Mouse (Mus musculus): ENCODE measurements at regions not wholly inside any gene's neighbourhood (a gene's known extent, or its start where the extent isn't known, plus 50 kb on each side); places are given as distances from the start of the nearest gene placed in this dataset.
"Not testable (repeated sequence)": the region's sequence is repeated elsewhere in the genome, so short reads cannot be mapped to it uniquely, and the experiment has no call there.

DNA sequence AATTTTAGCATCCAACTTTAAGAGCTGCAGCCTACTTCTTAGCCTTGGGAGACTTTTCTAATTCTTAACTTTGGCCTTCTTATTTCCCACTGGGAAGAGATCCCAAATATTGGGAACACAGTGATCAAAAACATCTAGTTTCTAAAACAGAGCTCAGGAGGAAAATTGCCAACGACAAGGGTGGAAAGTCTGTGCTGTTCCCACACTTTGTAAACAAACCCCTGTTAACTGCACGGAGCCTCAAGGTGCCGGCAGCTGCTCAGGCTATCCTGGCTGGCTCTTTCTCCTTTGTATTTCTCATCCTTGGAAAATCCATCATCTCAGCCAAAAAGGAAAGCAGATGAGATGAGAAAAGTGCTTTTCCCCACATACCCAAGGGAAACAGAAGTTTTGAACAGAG is 84.9 kb downstream of the Impad1 start:
- DNase-seq, result no peak

DNA sequence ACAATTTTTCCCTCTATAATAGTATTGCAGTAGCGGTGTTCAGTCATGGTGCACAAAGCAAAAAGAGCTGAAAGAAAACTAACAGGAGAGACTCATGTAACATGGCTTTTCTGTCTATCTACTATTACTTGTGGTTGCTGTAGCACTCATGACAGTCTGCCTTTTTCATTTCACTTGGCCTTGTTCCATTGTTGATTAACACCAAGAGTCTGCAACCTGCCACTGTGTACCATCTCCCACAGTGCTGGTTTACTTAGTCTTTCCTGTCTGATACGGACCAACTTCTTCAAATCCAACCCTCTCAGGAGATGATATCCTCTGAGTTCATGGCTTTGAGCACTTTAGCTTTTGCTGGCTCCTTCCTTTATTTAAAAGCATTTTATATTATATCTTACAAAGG is 94.1 kb downstream of the Impad1 start:
- no peak for DNase-seq

- no peak for DNase-seq
Observed at GRCm38 (mm10) chr4:4695413-4695812, 97.7 kb downstream of the Impad1 start.

DNA sequence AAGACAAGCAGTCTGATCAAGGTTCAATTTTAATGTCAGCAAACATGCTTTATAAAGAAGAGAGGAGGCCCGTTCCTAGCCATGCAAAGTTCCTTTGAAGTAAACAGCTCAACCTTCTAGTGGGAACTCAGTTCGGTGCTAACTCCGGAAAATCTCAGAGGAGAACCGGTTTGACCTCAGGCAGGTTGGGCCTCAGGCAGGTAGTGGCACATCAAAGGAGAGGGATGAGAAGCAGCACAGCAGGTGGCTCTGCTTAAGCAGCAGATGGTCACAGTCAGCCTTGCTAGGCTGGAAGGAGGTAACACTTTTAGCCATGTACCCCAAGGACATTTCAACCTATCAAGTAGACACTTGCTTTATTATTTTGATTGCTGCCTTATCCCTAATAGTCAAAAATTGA is 106.2 kb downstream of the Impad1 start:
- DNase-seq, result no peak

GRCm38 (mm10) chr4:4674607-4675006 is 118.5 kb downstream of the Impad1 start:
- no peak for DNase-seq

DNA sequence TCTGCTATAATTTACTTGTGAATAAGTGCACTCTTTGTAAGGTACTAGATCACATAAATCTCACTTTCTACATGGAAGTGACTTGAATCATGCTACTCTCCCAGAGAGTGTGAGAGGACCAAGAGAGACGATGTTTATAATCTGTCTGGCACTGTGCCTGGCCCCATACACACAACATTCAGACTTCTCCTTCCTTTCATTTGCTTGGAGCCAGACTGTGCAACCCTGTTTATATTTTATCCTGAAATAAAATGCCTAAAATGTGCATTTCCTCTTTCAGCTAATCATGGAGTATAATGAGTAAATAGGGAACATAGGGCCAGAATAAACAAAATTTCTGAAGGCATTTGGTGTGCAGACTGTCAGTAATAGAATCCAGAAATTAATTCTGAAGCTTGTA is 142.9 kb downstream of the Impad1 start:
- DNase-seq, result peak; percentile 27 to 30

GRCm38 (mm10) chr4:4645264-4645663 is 147.9 kb downstream of the Impad1 start:
- no peak for DNase-seq

DNA sequence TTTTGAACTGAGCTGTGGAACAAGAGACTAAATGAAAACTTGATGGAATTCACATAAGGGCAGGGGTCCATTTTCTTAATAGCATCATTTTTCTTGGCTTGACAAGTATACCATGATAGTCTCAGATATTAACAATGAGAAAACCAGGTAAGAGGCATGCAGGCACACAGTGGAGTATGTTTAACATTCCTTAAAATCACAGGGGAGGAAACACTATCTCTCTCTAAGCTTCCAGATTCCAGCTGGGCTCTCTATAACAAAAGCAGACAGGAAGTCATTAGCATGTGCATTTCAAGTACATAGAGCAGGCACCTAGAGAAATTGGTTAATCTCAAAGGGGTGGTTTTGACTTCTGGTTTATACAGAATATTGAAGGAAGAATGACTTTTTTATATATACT is 156.9 kb downstream of the Impad1 start:
- DNase-seq, result no peak

GRCm38 (mm10) chr4:4635856-4636255 is 157.3 kb downstream of the Impad1 start:
- DNase-seq, result no peak

- no peak for DNase-seq
Observed at GRCm38 (mm10) chr4:4635338-4635737, 157.8 kb downstream of the Impad1 start.

GRCm38 (mm10) chr4:4634646-4635045 is 158.5 kb downstream of the Impad1 start:
- no peak for DNase-seq

DNA sequence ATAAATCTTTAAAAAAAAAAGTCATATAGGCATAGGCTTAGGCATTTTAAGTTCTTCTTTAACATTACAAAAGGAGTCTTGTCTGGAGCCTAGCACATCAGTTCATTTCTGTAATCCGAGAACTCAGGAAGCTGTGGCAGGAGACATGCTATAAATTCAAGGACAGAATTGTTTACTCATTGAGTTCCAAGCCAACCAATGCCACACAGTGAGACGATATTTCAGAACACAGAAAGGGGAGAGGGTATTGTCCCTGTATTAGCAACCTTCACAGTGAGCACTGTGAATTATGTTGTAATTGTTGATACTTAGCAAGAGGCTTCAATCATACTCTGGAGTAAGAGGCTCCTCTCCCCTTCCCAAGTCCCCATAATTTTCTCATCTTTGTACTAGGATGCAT is 162.4 kb downstream of the Impad1 start:
- no peak for DNase-seq

GRCm38 (mm10) chr4:4629251-4629650 is 163.9 kb downstream of the Impad1 start:
- DNase-seq, result no peak

DNA sequence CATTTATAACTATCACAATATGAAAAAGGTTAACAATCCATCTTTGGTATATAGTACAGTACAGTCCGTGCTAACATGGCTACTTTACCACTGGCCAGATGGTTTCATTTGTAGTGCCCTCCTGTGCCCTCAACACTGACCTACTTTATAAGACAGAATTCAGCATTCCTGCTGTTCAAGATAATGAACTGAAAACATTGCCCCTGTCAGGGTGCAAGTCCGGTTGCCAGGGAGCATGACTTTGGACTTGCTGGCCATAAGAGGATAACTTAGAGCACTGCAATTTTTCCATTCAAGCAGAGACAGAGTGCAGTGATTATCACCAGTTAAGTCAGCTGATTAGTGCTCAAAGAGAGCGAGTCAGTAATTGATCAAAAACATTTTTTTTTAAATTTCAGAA is 169.3 kb downstream of the Impad1 start:
- DNase-seq, result no peak

GRCm38 (mm10) chr4:4620135-4620534 is 173.0 kb downstream of the Impad1 start:
- not testable (repeated sequence) for DNase-seq

- no peak for DNase-seq
Observed at GRCm38 (mm10) chr4:4614577-4614976, 178.6 kb downstream of the Impad1 start.
